Mouse (Mus musculus) left cerebral cortex, postnatal 36 days (tissue): Measurements from ENCODE around the gene Afdn. TPM values are rescaled to one million over a fixed set of nuclear protein-coding genes. Genes with fewer than 3 reads are reported as not detected.
A peak's percentile ranks its signal among the peaks of the same experiment; 100 is the strongest.

ENCODE experiments used
- DNase-seq, 2 experiments: peaks; one replicate each; pipeline ENCODE4 v3.0.0; 2021 to 2022; ENCODE audit warnings: low spot score in 2 of 2, mixed read lengths in 1 of 2
- intact Hi-C: fragments of 180-260 bp; cut with DNase I; formaldehyde crosslinking; loops from one replicate; pipeline ENCODE4 v1.15.1; 2025
- total RNA-seq, 2 experiments: library from RNA; stranded (reverse); gene quantifications; 2 replicates each; pipeline ENCODE4 v1.2.3; 2021

Gene Afdn
- total RNA-seq, 2 experiments from 2014 or later = 105 to 138 TPM

DNA sequence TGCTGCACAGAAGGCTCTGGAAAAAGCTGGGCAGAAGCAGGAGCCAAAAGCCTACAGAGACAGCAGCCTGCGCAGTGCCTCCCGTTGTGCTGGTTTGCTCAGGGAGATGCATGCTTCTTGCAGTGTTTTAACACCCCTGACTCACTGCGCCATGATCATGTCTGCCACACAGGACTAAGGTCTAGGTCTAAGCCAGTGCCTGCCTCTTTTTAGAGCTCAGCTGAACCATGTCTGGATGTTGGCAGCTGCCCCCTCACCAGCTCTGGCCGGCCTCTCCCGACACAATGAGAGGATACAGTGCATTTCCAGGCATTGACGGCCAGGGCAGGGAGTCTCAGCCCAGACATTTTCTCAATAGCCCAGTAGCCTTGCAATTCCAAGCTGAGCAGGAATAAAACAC is 23.0 kb upstream of the Afdn start:
- intact Hi-C loops = loop anchor here (5.0 kb wide), 1 partner anchor 50 kb away; no protein-coding TSS in a partner anchor
- peak; percentile 37 to 49 for DNase-seq

DNA sequence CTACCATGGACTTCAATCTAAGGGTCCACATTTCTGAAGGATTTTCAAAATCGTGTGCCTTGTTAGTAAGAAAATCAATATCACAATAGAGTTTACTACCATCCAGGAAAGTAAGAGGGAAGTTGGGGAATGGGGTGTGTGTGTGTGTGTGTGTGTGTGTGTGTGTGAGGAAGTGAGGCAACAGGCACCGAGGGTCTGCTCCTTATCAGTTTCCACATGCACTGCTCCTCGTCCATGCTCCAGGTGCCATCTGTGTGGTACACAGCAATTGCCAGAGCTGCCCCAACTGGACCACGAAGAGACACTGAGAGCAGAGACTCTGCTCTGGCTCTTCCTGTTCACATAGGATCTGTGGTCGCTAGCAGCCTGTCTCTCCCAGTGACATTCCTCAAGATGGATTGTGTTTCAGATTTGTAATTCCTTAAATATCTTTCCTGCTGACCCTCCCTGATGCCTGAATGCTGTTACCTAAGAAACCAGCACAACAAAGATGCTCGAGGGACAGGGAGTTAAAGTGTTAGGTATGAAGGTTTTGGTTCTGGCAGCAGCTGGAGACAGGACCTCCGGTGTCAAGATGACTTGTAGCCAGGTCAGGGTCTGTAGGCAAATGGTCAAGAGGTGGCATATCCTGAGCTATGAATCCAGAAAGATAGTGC is 22.1 kb upstream of the Afdn start:
- intact Hi-C loops = loop anchor here (5.0 kb wide), 1 partner anchor 51 kb away; no protein-coding TSS in a partner anchor
- no peak for DNase-seq

DNA sequence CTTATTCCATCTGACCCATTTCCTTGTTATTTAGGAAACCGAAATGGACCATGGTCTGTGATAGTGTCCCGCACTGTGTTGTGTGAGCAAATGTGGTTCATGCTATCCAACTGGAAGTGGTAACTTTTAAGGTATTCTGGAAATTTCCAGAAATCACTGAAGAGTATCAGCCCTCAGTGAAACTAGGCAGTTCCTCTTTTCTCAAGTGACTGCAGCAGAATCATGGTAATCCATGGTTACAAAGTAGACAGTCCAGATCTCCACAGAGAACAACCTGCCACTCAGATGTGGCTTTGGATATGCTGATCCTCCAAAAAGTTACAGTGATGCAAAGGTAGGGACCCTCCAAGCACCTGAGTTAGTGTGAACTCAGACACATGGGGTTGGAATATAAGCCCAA is 21.4 kb upstream of the Afdn start:
- intact Hi-C loops = loop anchor here (5.0 kb wide), 1 partner anchor 52 kb away; no protein-coding TSS in a partner anchor
- no peak for DNase-seq

DNA sequence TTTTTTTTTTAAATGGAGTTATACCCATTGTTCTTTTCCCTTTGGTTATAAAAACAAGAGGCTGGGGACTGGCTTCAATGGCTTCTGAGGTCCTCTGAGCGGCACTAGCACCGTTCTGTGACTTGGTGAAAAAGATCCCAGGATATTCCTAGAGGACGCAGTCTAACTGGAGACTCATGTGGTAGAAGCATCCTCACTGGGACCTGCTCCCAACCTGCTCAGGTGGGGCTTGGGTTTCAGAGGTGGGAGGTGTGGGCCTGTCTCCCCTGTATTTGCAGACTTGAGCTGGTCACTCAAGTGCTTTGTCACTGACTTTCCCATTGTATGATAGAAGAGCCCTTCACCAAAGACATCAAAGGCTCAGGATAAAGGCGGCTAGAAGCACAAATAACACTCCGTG is 20.4 kb upstream of the Afdn start:
- intact Hi-C loops = loop anchor here (5.0 kb wide), 1 partner anchor 53 kb away; no protein-coding TSS in a partner anchor
- DNase-seq = no peak

DNA sequence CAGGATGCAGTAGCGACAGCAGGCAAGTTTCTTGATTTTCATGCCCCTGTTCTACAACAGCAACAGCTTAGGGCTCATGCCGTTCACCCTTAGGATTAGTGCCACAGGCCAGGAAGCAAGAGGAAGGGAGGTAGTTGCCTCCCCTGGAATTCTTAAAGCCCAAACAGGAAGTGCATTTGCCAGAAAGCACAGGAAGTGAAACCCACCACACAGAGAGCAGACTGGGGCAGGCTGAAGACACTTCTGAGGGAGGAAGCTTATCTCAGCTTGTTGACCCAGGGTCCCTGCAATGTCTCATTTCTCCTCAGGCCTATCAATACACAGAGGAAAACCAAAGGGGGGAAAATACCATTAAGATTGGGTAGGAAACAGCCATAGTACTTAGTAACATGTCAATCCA is 19.5 kb upstream of the Afdn start:
- no peak for DNase-seq
- intact Hi-C loops = no loop called here

DNA sequence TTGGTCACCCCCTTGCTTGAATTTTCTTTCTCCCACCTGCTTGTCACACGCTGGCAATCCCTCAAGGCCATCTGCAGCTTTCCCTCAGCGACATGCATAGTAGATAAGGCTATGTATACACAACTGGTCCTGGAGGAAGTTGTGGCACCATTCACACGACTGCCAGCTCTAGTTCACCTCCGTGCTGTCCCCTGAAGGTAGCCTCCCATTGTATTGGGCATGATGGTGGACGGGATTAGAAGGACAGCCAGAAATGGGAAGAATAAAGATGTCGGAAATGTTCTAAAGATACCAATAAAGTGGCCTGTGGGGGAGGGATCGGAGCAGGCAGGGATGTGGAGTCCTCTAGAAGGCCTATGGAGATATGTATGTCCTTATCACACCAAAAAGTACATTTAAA is 18.7 kb upstream of the Afdn start:
- intact Hi-C loops = no loop called here
- no peak for DNase-seq

DNA sequence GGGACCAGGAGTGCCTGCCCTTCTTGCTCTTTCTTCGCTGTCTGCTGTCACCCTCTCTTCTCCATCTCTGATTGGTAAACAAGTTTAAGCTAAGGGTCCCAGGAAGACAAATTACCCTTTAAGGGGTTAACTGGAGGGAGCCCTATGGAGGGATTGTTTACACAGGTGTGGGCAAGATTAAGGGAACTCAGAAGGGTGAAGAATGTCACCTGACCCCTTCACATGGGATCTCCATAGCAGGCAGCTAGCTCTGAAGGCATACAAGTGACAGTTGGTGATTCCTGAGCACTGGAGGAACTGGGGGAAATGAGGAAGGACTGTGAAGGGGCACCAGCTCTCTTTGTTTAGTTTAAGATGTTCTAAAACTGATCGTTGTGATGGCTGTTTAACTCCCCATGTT is 18.0 kb upstream of the Afdn start:
- intact Hi-C loops = no loop called here
- no peak for DNase-seq

DNA sequence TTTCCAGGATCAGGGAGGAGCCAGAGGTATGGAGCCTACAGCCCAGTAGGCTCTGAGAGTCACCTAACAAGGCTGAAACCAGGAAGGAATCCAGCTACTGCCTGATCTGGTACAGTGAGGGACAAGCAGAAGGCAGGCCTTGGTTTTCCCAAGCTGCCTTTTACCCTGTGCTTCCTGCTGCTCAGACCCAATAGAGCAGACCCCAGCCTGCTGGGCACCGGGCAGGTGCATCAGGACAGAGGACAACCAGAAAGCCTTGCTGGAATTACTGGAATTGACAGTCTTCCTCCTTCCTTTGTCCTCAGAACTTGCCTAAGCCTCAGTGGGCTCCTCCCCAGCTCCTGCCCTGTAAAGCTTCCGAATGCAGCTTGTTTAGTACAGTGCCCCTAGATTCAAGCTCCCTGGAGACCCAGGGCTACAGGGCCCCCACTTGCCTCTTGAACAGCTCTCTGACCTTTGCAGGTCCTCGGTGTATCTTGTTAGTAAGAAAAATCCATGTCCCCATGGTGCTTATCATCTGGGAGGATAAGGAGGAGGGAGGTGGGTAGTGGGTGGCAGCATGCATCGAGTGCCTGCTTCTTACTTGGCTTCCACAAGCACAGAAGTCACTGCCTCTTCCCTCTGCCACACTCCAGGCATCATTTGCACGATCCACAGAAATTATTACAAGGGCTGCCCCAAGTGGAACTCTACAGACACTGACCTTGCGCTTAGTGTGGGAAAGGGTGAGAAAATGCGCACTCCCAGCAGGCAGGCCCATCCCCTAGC is 17.2 kb upstream of the Afdn start:
- no peak for DNase-seq
- intact Hi-C loops = no loop called here

DNA sequence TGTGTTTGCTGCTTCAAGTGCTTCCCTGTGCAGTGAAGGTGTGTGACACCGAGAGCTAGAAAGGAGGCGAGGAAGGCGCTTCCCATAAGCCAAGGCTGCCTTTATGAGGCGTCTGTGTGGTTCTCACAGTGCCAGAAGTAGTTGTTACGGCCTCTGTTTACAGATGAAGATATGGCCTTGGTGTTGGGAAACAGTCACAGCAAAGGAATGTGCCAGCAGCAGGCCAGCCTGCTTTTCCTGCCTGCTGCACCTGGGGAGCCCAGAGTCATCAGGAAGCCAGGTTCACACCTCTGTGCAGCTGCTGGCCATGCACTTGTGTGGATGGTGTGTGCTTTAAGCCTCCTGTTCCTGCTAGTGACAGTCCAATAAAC is 16.6 kb upstream of the Afdn start:
- DNase-seq = no peak
- intact Hi-C loops = no loop called here

DNA sequence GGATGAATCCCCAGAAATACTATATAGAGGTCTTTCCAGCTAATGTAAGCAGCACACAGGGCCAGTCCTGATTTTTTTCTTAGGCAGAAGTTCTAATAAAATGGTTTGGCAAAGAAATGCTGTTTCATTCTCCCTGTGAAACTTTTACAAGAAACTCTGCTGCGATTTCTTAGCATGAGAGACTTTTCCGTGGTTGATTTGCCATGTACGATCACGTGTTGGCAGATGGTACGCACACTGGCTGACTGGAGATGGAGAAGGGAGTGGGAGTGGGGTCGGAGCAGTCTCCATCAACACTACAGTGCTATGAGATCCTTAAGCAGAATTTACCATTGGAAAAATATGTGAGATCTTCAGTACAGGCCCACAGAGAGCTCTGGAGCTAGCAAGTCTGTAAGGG is 16.1 kb upstream of the Afdn start:
- intact Hi-C loops = no loop called here
- DNase-seq = no peak

DNA sequence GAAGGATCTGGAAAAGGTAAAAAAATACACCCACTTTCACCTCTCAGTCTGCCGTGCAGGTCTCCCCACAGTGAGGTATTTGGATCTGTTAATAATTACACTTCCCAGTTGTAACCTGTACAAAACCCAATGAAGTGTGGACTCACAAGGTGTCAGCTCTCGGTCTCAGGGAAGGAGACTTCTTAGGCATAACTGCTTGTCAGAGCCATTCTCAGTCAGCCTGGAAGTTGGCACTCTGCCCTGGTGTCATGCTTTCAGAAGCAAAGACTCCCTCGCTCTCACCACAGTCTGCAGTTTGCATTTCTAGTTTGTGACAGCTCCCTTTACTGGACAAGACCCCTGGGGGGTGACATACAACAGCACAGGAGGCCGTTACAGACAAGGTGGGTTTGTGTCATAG is 15.5 kb upstream of the Afdn start:
- intact Hi-C loops = no loop called here
- no peak for DNase-seq

DNA sequence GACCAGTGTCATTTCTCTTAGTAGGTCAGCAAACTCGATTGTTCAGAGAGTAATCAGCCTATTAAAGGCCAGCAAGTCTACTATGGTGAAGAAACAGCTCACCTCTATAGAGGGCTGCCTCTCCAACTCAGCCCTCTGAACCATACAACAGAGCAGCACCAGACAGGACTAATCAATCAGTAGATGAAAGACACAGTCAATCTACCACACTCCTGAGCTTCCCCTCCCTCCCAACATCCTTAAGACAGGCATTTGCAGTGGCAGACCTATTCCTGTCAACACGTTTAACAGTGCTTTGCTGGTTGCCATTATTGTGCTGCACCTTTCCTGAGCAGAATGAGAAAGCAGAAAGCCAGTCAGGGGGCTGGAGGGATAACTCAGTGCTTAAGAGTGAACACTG is 15.0 kb upstream of the Afdn start:
- DNase-seq = no peak
- intact Hi-C loops = no loop called here

DNA sequence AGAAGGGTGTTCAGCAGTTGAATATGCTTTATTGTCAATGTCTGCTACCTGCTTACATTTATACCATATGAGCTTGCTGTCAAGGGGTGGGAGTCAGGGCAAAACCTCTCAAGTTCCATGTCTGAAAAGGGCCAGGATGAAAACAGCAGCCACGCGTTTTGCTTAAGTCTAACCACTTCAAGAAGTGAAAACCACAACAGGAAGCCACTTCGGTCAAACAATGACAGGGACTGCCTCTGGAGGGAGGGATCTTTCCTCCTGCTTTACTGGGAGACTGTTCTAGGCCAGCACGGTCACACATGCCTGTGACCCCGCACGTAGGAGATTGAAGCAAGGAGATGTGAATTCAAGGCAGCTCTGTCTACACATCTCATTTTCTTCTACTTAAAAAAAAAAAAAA is 14.0 kb upstream of the Afdn start:
- no peak for DNase-seq
- intact Hi-C loops = no loop called here

DNA sequence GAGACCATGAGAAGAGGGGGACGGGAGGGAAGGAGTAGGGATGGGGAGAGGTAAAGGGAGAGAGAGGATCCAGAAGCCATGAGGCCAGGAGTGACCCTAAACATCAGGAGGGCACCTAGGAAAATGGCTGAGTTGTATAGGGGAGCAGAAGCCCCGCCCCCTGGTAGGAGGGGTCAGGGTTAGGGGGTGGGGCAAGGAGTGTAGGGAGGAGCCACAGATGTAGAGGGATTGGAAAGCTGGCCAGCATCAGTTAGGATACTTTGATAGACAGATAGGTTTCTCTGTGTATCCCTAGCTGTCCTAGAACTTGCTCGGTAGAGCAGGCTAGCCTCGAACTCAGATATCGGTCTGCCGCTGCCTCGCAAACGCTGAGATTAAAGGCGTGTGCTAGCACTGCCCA is 12.7 kb upstream of the Afdn start:
- intact Hi-C loops = no loop called here
- no peak for DNase-seq

DNA sequence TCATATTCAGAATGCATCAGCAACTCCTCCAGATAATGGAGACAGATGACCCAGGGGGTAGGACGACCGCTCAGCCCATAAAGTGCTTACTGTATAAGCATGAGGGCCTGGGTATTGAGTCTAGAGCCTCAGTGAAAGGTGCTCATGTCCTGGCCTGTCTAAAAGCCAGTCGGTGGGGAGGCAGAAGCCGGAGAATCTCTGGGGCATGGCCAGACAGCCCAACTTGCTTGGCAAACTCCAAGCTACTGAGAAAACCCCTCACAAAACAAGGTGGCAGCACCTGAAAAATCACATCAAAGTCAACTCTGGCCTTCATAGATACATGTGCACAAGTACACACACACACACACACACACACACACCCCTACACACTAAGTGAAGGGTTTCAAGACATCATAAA is 11.3 kb upstream of the Afdn start:
- no peak for DNase-seq
- intact Hi-C loops = no loop called here

DNA sequence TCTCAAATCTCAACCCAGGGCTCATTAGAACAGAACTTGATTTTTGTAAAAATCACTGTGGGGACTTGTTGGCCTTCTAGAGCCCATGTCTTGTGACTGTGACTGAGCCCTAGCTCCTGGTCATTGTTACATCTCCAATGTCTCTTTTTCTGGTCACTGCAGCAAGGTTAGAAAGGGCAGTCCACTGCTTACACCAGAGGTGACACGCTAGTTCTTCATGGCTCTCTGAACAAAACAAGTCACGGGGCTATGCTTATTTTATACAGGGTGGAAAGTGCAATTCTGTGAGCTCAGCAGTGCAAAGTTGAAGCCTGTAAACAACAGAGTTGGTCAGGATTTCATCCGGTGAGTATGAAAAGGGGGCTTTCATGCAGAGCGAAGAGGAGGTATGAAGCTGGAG is 6.4 kb upstream of the Afdn start:
- intact Hi-C loops = no loop called here

DNA sequence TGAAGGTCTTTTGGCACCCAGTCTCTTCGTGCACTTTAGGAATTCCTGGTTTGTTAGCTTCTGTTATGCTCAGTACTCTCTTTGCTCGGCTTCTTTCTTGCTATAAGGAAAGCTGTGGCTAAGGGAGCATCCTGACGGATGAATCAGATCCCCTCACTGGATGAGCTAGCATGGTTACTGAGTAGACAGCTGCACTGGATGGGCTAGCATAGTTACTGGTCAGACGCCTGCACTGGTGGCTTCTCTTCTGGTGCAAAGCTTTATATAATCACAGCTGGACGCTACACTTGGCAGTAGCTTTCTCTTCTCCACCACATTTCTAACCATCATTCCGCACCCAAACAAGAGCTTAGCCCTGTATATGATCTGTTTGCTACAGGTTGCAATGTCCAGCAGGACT is 5.4 kb upstream of the Afdn start:
- no peak for DNase-seq

More for the DNA sequence above, 6.4 kb upstream of the Afdn start:
- DNase-seq = no peak

DNA sequence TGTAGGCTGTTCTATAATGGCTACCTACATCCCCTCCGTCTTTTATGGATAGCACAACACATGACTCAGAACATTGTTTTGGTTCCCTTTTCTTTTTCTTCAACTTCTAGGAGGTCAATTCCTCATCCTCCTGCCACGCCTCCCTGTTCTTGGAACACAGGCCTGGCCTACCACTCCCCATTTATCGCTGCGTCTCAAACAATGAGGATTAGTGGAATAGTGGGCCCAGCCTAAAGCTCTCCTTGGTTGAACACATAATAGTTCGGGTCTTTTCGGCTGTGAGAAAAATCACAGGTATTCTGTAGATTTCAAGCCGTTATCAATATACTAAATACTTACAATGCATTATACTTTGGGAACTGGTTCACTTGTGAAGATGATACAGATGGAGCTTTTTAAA is 1.8 kb upstream of the Afdn start:
- DNase-seq = no peak
- intact Hi-C loops = loop anchor here (5.0 kb wide), 1 partner anchor 76 kb away; no protein-coding TSS in a partner anchor

More for the DNA sequence above, 5.4 kb upstream of the Afdn start:
- intact Hi-C loops = loop anchor here (5.0 kb wide), 1 partner anchor 73 kb away; no protein-coding TSS in a partner anchor

DNA sequence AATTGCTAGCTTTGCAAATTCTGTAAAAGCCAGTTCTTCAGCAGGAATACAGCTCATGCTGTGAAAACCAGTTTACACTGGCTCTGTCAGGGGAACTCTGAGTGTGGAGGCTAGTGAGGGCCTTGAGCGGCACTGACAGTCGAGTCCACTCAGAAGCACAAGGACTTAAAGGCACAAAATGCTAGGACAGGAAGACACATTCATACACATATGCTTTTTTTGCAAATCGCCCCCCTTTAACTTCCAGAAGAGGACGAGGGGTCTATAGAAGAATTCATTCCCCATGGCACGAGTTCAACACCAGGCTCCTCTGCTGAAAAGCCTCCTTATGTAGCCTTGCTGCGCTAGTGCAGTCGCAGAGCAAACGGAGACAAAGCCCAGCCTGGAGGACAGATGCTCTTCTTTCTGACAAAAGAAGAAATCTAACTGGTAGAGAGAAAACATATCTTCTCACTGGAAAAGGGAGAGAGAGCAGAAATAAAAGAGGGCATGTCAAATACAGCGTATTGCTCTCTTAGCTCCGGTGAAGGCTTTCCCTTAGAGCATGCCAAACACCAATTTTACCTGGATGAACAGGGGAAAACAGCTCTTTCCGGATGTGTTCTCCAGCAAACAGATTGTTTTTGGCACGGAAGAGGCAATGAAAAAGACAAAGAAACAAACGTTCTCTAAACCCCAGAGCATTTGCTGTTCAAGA is 1.0 kb upstream of the Afdn start:
- intact Hi-C loops = loop anchor here (5.0 kb wide), 1 partner anchor 77 kb away; no protein-coding TSS in a partner anchor
- peak; percentile 30 to 32 for DNase-seq

DNA sequence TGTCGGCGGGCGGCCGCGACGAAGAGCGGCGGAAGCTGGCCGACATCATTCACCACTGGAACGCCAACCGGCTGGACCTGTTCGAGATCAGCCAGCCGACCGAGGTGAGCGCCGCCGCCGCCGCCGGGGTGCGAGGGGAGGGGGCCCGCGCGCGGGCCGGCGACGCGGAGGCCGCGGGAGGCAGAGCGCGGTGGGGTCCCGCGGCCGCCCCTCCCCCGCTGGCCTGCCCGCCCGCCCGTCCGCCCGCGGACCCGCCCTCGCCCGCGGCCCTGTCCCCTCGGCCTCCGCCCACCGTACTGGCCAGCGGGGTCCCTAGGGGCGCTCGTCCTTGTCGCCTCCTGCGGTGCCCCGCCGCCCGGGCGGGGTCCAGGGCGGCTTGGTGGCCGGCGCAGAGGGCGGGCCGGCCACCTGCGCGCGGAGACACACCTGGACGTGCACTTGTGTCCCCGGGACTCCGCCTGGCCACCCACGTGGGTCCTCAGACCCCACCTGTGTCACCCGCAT is 388 bp downstream of the Afdn start:
- DNase-seq = no peak
- intact Hi-C loops = loop anchor here (5.0 kb wide), 1 partner anchor 288 kb away; no protein-coding TSS in a partner anchor
